Mouse (Mus musculus): ENCODE measurements around the gene St6galnac3.

The St6galnac3 gene

DNA sequence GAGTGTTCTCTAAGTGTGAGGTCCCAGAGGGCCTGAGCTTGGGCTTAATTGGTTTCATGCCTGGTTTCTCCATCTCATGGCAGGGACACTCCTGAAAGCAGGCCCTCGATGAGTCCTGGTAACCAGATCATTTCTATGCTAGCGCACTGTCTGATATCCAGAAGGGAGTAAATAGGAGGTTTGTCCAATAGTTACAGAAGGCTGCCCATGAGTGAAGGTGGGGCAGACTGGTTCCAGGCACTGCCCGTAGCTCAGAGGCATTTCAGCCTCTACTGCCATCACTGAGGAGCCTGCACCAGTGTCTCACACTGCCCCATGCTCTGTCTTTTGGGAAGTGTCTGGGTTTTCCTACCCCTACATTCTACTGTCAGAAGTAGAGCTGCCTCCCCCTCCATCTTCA, 72.1 kb downstream of the St6galnac3 start:
- no peak for DNase-seq (ENCODE audit: low spot score in 2 of 2)

DNA sequence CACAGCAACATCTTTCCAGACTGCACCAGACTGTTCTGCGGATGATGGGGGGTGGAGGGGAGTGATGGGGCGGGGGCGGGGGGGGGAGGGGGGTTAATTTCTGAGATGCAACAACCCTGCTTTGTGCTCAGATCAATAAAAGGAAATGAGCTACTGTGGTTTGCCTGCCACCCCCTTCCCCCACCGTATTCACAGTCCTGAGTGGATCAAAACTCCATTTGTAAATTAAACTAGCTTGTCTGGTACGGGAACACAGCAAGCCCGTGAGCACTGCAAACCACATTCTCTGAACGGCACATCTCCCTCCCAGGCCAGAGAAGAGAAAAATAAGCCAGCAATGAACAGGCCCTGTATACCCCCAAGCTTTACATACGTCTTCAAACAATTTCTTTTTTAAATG, 76.3 kb downstream of the St6galnac3 start:
- no peak for DNase-seq (ENCODE audit: low spot score in 2 of 2)

DNA sequence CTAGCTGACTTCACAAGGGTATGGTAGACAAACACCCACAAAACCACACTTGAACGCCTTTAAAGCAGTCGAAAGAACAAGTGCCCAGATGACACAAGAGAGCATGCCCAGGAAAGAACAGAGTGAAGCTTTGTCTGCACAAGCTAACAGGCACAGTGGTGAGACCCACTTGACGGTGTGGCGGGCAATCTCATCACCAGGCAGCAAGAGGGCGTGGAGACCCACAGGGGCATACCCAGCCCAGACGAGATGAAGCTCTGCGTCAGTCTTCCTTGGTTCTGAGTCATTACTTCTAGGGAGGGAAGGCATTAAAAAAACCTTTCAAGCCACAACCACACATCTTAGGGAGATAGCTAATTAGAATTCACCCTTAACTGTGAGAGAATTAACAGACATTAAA, 79.2 kb downstream of the St6galnac3 start:
- DNase-seq (ENCODE audit: low spot score in 2 of 2), result no peak

DNA sequence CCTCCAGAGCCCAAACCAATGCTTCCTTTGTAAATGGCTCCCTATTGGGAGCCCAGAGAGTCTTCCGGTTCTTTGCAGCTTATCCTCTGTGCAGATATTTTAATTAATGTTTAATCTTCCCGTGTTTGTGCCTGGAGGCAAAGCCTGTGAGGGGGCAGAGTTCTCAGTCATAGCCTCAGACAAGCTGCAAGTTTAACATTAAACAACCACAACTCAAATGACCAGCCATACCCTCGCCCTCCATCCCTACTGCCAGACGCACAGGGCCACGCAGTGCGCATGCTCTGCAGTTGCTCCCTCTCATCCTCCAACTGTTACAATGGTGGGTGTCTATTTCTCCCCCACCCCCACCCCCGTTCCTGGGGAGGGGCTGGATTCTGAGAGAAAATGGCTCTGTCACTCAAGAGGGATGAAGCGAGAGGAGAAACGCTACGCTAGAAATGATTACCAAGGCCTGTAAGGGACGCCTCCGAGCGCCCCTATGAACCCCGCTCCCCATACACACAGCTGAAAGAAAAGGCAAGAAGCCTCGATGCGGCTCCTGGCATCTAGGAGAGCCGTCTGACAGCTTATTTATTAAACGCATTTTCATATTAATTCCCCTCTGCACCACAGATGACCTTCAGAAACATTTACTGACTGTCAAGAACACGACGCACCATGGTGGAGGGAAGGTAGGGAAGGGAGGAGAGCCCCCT, 81.0 kb downstream of the St6galnac3 start:
- no peak for DNase-seq (ENCODE audit: low spot score in 2 of 2)

DNA sequence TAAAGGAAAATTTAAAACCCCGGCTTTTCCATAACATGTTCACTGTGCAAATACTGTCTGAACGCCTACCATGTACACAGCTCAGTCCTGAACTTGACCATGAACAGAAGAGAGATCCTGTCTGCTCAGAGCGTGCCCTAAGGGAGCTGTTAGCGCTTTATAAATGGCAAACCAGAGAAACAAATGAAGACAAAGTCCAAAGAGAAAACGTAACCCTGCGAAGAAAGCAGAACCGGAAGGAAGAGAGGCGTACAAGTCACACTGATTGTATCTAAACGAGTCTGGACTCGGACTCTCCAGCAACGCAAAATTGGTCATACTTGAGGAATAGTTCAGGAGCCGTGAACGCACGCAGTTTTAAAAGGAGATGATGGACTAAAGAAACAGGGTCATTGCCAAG, 82.1 kb downstream of the St6galnac3 start:
- no peak for DNase-seq (ENCODE audit: low spot score in 2 of 2)

DNA sequence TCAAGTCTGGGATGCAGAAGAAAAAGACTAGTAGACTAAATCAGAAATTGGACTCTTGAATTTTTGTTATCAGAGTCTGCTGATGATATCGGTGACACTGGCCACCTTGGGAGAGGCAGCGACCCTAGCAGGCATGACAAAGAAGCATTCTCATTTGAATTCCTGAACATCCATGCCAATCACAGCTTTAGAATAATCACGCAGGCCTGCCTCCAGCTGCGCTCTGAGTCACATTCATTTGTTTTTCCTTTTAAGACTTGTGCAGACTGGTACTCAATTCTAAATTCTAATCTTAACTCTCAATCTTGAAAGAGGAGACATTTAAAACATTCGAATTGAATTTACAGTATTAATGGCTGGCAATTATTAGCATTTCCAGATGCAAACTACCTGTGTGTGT, 83.2 kb downstream of the St6galnac3 start:
- DNase-seq (ENCODE audit: low spot score in 2 of 2), result no peak

DNA sequence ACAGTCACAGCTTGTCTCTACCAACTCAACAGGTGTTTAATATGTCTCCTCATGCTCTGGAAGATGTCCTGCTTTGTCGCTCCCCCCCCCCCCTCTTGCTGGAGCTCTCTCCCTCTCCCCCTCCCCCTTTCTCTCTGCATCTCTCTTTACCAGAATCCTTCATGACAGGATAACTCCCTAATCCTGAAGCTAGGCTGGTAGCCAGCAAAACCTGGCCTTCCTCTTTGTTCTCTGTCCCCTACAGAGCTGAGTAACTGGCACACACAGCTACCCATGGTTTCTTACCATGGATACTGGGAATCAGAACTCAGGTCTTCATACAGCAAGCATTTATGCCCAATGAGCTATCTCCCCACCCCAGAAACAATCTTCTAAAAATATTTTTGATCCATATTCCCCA, 87.6 kb downstream of the St6galnac3 start:
- no peak for DNase-seq (ENCODE audit: low spot score in 2 of 2)

DNA sequence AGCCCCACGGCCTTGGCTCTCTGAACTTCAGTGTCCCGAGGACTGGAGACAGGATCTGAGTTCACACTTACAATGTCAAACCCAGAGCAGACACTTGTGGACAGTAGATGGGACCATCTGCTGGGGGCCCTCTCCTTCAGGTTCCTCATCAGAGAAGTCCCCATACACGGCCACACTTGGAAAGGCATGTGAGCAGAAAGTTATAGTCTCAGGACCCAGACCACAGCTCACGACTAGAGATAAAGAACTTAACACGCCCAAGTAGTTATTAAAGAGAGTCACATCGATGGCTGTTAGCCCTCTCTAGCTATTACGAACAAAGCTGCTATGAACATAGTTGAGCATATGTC, 88.2 kb downstream of the St6galnac3 start:
- no peak for DNase-seq (ENCODE audit: low spot score in 2 of 2)

DNA sequence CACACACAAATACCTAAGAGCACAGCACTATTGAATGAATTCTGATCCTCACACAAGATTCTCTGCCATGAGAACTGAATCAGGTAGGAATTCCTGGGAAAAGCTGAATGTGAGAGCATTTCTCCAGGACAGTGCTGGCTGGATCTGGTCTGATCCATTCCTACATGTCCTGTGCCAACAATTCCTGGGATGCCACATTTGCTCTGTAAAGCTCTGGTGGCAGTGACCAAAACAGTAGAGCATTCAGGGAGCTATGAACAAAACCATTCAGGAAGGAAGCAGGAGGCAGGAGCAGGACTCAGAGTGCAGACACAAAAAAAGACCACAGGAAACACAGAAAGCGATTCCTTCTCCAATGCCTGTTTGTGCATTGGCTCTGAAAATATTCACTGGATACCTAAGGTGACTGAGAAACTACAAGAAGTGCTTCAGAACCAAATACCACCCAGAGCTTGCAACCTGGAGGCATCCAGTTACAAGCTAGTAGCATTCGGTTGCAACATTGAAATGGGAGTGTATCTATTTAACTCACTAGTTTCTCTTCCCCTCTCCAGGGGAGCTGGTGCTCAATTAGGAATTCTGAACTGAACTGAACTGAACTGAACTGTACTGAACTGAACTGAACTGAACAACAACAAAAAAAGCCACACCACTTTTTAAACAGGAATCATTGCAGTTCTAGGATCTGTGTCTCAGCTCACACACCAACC, 88.7 kb downstream of the St6galnac3 start:
- DNase-seq (ENCODE audit: low spot score in 2 of 2), result no peak

DNA sequence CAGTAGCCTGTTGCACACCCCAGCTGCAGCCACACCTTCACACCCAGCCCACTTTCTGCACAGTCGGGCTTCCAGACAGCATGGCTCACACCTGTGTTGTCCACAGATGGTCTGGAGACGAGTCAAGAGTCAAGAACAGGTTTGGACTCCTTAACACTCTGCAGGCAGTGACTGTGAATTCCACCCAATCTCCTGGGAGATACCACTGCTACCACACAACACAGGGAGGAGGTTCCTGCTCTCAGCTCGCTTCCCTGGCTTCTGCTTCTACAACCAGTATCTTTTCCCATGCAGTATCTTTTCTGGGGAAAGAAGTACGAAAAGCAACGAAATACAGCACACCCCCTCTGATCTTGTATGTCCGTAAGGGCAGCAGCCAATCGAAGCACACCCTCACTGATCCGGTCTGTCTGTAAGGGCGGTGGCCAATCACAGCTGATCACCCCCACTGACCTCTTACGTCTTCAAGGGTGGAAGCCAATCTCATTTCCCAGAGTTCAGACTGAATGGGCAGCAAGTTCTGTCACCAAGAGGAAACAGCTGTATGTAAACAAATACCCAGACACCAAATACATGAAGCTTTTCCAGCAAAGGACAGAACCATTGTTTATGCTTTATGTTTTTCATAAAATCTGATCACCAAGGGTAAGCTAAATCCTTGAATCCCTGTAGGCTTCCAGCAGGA, 92.8 kb downstream of the St6galnac3 start:
- no peak for DNase-seq (ENCODE audit: low spot score in 2 of 2)

DNA sequence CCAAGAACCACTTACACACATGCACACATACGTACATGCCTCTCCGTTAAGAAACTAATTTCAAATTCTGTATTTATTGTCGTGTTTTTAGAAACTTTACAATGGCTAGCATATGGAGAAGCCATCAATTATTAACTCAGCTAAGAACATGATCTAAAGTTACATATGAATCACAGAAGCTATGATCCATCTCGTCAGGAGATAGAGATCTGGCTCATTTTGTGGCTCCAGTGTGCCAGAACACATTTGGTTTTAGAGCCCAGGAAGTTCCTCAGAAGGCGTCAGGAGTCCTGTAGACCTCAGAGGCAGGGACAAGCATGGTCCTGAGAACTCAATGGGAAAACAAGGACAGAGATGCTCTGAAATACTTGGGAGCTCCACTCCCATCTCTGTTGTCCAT, 98.7 kb downstream of the St6galnac3 start:
- no peak for DNase-seq (ENCODE audit: low spot score in 2 of 2)

DNA sequence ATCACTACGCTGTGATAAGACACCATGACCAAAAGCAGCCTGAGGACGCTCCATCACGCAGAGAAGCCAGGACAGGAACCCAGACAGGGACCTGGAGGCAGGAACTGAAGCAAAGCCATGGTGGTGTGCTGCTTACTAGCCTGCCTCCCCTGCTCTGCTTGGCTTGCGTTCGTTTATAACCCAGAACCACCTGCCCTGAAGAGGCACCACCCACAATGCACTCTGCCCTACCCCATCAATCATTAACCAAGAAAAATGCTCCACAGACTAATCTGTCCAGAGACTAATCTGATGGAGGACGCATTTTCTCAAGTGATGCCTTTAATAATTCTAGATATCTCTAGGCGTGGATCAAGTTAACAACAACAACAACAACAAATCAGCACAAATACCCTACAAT, 106.0 kb downstream of the St6galnac3 start:
- DNase-seq (ENCODE audit: low spot score in 2 of 2), result no peak

DNA sequence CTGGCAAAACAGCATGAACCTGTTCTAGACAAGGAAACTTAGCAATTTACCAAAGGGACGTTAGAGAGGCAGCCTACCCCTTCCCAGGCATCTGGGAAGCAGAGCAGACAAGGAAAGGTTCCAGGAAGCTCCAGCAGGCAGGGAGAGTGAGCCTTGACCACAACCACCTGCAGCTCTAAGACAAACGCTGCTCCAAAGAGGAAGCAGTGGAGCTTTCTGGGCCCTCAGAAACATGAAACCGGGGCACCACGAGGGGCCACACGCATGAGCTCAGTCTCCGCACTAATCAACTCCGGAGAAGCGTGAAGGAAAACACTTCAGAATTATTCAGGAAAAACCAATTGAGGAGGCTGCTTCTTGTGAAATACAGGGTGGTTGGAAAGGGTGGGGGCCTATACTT, 108.1 kb downstream of the St6galnac3 start:
- DNase-seq (ENCODE audit: low spot score in 2 of 2), result no peak

DNA sequence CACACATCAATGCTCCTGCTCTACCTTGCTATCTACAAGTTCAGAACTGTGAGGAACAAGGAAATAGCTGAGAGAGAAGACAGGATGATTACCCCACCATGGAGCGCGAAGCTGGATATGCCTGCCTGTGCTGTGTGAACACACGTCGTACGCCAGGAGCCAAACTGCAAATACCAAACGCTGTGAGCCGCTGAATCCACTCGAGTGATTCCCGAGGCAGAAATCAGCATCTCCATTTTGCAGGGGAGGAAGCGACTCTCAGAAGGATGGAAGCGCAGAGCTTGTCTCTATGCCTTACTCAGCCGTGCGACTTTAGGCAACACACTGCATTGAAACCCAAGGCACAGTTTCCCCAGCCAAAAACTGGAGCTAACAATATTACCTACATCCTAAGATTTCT, 114.7 kb downstream of the St6galnac3 start:
- no peak for DNase-seq (ENCODE audit: low spot score in 2 of 2)

DNA sequence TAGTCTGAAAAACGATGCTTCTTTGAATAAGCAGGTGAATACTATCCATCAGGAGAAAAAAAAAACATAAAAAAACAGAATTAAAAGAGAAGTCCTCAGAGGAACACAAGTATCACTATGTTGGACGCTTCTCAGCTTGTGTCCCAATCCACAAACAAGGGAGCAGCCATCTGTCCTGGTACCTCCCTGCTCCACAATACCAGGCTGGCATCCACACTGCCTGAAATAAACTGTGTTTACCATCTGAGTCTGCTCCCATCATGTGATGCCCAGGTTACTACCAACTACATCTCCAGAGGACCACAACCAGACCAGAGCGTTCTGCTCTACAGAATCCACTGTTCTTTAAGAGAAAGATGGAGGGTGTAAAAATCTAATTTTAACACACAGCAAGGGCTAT, 118.6 kb downstream of the St6galnac3 start:
- DNase-seq (ENCODE audit: low spot score in 2 of 2), result no peak

DNA sequence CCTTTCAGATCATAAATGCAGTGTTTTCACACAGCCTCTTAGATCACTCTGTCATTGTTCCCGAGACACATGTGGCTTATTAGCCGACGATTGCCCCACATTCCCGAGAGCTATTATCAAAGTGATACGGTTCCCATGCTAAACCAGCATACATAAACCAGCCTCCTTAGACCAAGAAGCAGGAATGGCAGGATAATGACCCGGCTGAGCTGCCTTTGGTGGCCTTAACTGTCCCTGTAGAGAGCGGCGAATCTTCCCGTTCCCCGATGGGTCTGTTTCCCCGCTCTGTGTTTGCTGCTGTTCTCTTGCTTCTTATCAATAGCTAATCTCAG, 119.2 kb downstream of the St6galnac3 start:
- no peak for DNase-seq (ENCODE audit: low spot score in 2 of 2)

DNA sequence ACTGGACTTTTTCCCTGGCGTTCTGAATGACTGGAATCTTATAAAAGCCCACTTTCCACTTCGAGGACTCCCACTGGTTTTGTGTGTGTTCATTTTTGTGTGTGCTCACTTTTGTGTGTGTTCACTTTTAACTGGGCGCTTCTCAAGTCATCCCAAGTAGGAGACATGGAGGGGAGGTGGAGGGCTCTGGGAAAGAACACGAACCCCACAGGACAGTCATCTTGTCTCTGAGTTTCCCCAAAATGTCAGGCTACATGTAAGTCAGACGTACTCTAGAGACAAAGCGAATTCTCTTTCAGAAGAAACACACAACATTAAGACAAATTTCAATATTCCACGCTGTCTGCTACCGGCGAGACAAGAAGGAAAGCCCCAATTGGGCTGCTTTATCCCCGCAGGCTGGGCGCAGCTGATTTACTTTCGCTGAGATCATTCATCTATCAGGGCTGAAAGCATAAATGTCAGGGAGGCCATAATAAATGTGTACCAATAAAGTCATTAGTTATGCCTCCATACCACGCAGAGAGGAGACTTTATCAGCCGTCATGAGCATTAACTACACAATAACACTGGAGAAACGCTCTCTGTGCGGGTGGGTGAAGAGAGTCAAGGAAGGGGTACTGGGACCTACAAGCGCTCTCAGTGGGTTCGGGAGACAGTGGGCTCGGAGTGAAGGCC, 119.7 kb downstream of the St6galnac3 start:
- DNase-seq (ENCODE audit: low spot score in 2 of 2), result no peak

DNA sequence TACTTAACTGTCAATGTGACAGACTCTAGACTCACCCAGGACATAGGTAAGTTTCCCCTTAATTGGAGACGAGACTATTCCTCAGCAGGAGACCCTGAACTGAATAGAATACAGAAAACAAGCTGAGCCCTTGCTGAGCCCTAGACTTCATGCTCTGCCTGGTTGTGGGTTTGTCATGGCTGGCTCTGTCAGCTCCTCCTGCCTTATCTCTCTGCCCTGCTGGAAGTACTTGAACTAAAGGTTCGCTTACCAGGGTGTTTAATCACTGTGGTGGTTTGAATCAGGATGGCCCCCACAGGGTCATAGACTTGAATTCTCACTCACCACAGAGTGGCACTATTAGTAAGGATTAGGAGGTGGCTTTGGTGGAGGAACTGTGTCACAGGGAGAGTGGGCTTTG, 125.8 kb downstream of the St6galnac3 start:
- no peak for DNase-seq (ENCODE audit: low spot score in 2 of 2)

DNA sequence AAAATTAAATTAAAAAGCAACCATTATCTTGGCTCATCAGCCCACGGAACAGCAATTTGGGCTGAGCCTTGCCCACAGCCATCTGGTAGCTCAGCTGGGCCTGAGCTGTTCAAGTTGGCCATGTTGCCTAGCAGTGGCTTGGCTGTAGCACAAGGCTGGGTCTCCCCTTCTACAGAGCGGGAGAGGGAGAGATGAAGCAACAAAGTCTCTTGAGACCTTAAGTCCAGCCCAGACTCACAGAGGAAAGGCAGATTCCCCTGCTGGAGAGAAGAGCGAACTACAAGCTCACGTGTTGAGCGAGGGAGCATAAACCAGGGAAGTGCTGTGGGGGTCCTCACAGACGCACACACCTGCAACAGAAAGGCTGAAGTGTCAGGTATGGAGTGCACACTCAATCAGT, 126.3 kb downstream of the St6galnac3 start:
- DNase-seq (ENCODE audit: low spot score in 2 of 2), result no peak

DNA sequence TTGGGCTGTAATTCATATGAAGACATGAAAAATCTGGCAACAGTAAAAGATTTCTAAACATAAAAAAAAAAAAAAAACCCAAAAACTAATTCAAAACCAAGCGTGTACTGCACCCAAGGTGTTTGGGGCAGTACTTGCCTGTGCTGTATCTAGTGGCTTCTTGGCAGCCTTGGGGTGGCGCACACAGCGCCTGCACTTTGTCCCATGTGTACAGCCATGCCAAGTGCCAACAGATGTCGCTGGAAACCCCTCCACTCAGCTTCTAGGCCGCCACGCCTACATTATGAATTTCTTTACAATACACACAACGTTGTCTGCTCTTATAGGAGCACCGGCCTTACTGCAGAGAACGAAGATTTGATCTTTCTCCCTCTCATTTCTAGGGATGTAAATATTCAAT, 130.4 kb downstream of the St6galnac3 start:
- no peak for DNase-seq (ENCODE audit: low spot score in 2 of 2)

DNA sequence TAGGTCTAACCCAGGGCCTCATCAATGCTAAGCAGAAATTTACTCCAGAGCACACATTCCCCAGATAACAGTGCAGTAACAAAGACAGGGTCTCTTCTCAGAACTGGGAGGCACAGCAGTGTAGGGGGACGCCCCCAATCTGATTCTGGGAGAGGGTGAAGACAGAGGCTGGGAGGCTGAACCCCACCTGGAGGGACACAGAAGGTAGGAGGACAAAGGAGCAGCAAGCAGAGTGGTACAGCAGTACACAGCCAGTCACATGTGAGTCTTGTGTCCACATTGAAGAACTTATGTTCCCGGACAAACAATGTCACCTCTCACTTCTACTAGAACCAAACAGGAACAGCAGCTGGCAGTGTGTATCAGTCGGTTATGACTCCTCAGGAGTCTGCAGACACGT, 131.0 kb downstream of the St6galnac3 start:
- no peak for DNase-seq (ENCODE audit: low spot score in 2 of 2)

DNA sequence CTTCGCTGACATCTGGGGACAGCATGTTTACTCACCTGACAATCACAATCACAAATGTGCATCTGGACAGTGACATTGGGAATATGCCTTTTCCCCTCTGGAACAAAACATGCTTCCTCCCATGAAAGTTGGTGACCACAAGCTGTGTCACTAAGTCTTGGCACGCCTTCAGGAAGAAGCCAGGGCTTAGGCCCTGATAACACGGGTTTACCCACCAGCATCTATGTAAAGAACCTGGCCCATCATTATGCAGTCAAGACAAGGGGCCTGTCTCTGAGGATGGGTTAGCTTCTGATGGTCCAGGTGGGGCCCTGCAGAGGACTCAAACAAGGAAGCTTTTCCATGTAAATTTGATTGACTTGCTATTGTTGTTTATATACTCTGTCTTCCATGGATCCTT, 131.9 kb downstream of the St6galnac3 start:
- DNase-seq (ENCODE audit: low spot score in 2 of 2), result no peak

DNA sequence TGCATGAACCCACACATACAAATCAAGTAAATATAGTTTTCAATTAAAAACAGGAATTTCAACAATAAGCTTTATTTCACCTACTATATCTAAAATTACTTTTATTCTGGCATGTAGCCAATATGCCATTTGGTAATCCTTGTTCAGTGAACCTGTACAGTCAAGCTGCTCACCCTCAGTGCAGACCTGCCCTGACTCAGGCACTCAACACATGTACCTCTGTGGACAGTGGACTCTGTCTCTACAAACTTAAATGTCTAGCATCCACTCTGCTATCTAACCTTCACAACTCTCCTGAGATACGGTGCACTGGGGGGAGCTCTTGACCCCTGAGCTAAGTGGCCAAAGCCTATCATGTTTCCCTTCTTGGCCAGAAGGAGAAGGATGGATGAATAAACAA, 137.4 kb downstream of the St6galnac3 start:
- DNase-seq (ENCODE audit: low spot score in 2 of 2), result no peak
